Mouse (Mus musculus): Measurements from ENCODE around the gene Csf2rb2. TPM values are rescaled to one million over a fixed set of nuclear protein-coding genes. Genes with fewer than 3 reads are reported as not detected.
A peak's percentile ranks its signal among the peaks of the same experiment; 100 is the strongest.

The Csf2rb2 gene
- total and polyA plus RNA-seq, 2 experiments from 2014 or later, result 0.19 to 0.50 TPM

GRCm38 (mm10) chr15:78247659-78248058 is 57.9 kb downstream of the Csf2rb2 start:
- Histone ChIP-seq H3K9ac (replicated peaks; ENCODE audit: low read depth, low read length) (no peak overlapping the region), H3K27me3 (ENCODE audit: control insufficient read depth, insufficient read depth, low read length) (0 out of 2 replicates have a peak, but pooled peaks cover 6% of the 10 kb centered on the region), H3K4me1 (ENCODE audit: control insufficient read depth, insufficient read depth) (peaks cover 20% of the 10 kb centered on the region), H3K9me3 (replicated peaks; ENCODE audit: control insufficient read depth, low read length) (no peaks in the 10 kb centered on the region), H3K36me3 (replicated peaks; ENCODE audit: control insufficient read depth, insufficient read depth, low read length) (no peaks in the 10 kb centered on the region), H3K27ac (ENCODE audit: low read depth) (no peak overlapping the region), H3K4me2 (ENCODE audit: low read depth, low read length) (no peak overlapping the region), H3K4me3 (ENCODE audit: low read depth, low read length) (no peak overlapping the region)
- WGBS, result 54% methylated on average over 2 of the region's 2 CpGs
- ATAC-seq (ENCODE audit: insufficient read depth, low read depth) (no peak), DNase-seq (ENCODE audit: low spot score) (no peak)
- TF ChIP-seq EP300 (IDR thresholded peaks at IDR 0.05; ENCODE audit: low read depth) (no peak), CTCF (IDR thresholded peaks at IDR 0.05; ENCODE audit: low read depth) (no peak)

GRCm38 (mm10) chr15:78246143-78247116 is 59.1 kb downstream of the Csf2rb2 start:
- WGBS, result 49% methylated on average over 18 of the region's 18 CpGs
- H3K9ac ChIP-seq (replicated peaks; ENCODE audit: low read depth, low read length), result no peak overlapping the region
- ATAC-seq (ENCODE audit: insufficient read depth, low read depth), result no peak

GRCm38 (mm10) chr15:78244695-78245492 is 60.6 kb downstream of the Csf2rb2 start, which contains the start of gene Ncf4:
Gene Ncf4 (plus strand): TSS chr15:78244801.
- H3K4me1 ChIP-seq (ENCODE audit: control insufficient read depth, insufficient read depth), result peaks cover 20% of the 10 kb centered on the region
- H3K9me3 ChIP-seq (replicated peaks; ENCODE audit: control insufficient read depth, low read length), result no peaks in the 10 kb centered on the region
- ATAC-seq (ENCODE audit: insufficient read depth, low read depth) (no peak), DNase-seq (ENCODE audit: low spot score) (no peak)
- H3K36me3 ChIP-seq (replicated peaks; ENCODE audit: control insufficient read depth, insufficient read depth, low read length), result no peaks in the 10 kb centered on the region
- no peak for TF ChIP-seq EP300 (IDR thresholded peaks at IDR 0.05; ENCODE audit: low read depth)
- TF ChIP-seq CTCF (IDR thresholded peaks at IDR 0.05; ENCODE audit: low read depth), result no peak
- no peak within 1 kb of the TSS for H3K9ac ChIP-seq (replicated peaks; ENCODE audit: low read depth, low read length)
- WGBS, result 68% methylated on average over 7 of the region's 7 CpGs
- peak within 1 kb of the TSS; percentile 31 for H3K27ac ChIP-seq (ENCODE audit: low read depth)
- no peak within 1 kb of the TSS for H3K4me3 ChIP-seq (ENCODE audit: low read depth, low read length)
- H3K27me3 ChIP-seq (ENCODE audit: control insufficient read depth, insufficient read depth, low read length), result 0 out of 2 replicates have a peak, but pooled peaks cover 6% of the 10 kb centered on the region
- no peak within 1 kb of the TSS for H3K4me2 ChIP-seq (ENCODE audit: low read depth, low read length)

More at GRCm38 (mm10) chr15:78246143-78247116, 59.1 kb downstream of the Csf2rb2 start:
- no peak for DNase-seq (ENCODE audit: low spot score)
- H3K27ac ChIP-seq (ENCODE audit: low read depth), result no peak overlapping the region
- TF ChIP-seq EP300 (IDR thresholded peaks at IDR 0.05; ENCODE audit: low read depth) (no peak), CTCF (IDR thresholded peaks at IDR 0.05; ENCODE audit: low read depth) (no peak)
- no peak overlapping the region for H3K4me3 ChIP-seq (ENCODE audit: low read depth, low read length)
- H3K4me1 ChIP-seq (ENCODE audit: control insufficient read depth, insufficient read depth), result peaks cover 20% of the 10 kb centered on the region
- no peaks in the 10 kb centered on the region for H3K36me3 ChIP-seq (replicated peaks; ENCODE audit: control insufficient read depth, insufficient read depth, low read length)
- no peaks in the 10 kb centered on the region for H3K9me3 ChIP-seq (replicated peaks; ENCODE audit: control insufficient read depth, low read length)
- no peak overlapping the region for H3K4me2 ChIP-seq (ENCODE audit: low read depth, low read length)
- 0 out of 2 replicates have a peak, but pooled peaks cover 6% of the 10 kb centered on the region for H3K27me3 ChIP-seq (ENCODE audit: control insufficient read depth, insufficient read depth, low read length)

GRCm38 (mm10) chr15:78243774-78244173 is 61.7 kb downstream of the Csf2rb2 start:
- Histone ChIP-seq H3K4me2 (ENCODE audit: low read depth, low read length) (no peak overlapping the region), H3K9me3 (replicated peaks; ENCODE audit: control insufficient read depth, low read length) (no peaks in the 10 kb centered on the region), H3K9ac (replicated peaks; ENCODE audit: low read depth, low read length) (no peak overlapping the region), H3K27me3 (ENCODE audit: control insufficient read depth, insufficient read depth, low read length) (0 out of 2 replicates have a peak, but pooled peaks cover 6% of the 10 kb centered on the region), H3K4me1 (ENCODE audit: control insufficient read depth, insufficient read depth) (peaks cover 20% of the 10 kb centered on the region), H3K4me3 (ENCODE audit: low read depth, low read length) (no peak overlapping the region), H3K27ac (ENCODE audit: low read depth) (peak overlapping the region; percentile 31), H3K36me3 (replicated peaks; ENCODE audit: control insufficient read depth, insufficient read depth, low read length) (no peaks in the 10 kb centered on the region)
- TF ChIP-seq EP300 (IDR thresholded peaks at IDR 0.05; ENCODE audit: low read depth), result no peak
- no peak for TF ChIP-seq CTCF (IDR thresholded peaks at IDR 0.05; ENCODE audit: low read depth)
- 38% methylated on average over 6 of the region's 6 CpGs for WGBS
- ATAC-seq (ENCODE audit: insufficient read depth, low read depth), result 0 out of 2 replicates have a peak, but pooled peaks have one; percentile 38
- peak; percentile 39 for DNase-seq (ENCODE audit: low spot score)

GRCm38 (mm10) chr15:78243061-78243460 is 62.5 kb downstream of the Csf2rb2 start:
- no peak overlapping the region for H3K27ac ChIP-seq (ENCODE audit: low read depth)
- H3K36me3 ChIP-seq (replicated peaks; ENCODE audit: control insufficient read depth, insufficient read depth, low read length), result no peaks in the 10 kb centered on the region
- H3K9ac ChIP-seq (replicated peaks; ENCODE audit: low read depth, low read length), result no peak overlapping the region
- WGBS, result 71% methylated on average over 8 of the region's 8 CpGs
- no peak for ATAC-seq (ENCODE audit: insufficient read depth, low read depth)
- H3K4me2 ChIP-seq (ENCODE audit: low read depth, low read length), result no peak overlapping the region
- H3K4me3 ChIP-seq (ENCODE audit: low read depth, low read length), result no peak overlapping the region
- 0 out of 2 replicates have a peak, but pooled peaks cover 6% of the 10 kb centered on the region for H3K27me3 ChIP-seq (ENCODE audit: control insufficient read depth, insufficient read depth, low read length)
- no peak for DNase-seq (ENCODE audit: low spot score)
- peaks cover 20% of the 10 kb centered on the region for H3K4me1 ChIP-seq (ENCODE audit: control insufficient read depth, insufficient read depth)
- TF ChIP-seq EP300 (IDR thresholded peaks at IDR 0.05; ENCODE audit: low read depth), result no peak
- no peak for TF ChIP-seq CTCF (IDR thresholded peaks at IDR 0.05; ENCODE audit: low read depth)
- no peaks in the 10 kb centered on the region for H3K9me3 ChIP-seq (replicated peaks; ENCODE audit: control insufficient read depth, low read length)

All from heart, postnatal 0 days (tissue).